Mouse (Mus musculus): ENCODE measurements around the gene Tex101.

DNA sequence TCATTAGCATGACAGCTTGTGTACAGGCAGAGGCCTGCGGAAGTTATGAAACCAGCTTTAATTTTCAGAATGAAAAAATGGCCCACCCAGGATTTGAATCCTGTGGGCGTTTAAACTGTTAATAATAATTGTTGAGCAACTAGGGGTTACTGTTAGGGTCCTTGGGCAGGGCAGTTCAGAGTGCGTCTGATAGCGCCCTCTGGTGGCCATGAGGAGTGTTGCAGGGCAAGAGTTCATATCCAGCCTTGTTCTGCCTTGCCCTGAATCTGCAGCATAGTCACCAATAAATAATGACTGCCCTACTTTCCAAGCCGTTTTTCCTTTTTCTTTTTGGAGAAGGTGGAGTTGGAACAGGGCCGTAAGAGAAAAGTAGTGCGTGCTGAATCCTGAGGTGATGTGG is 22.8 kb downstream of the Tex101 start:
- TF ChIP-seq POLR2A (IDR thresholded peaks at IDR 0.05; ENCODE audit: extremely low read depth, insufficient read depth, low read length): no peak
- TF ChIP-seq CTCF (IDR thresholded peaks at IDR 0.05; ENCODE audit: low read depth, low read length): peak; percentile 97

Measured in liver, adult 2 months (tissue).